Mouse (Mus musculus): ENCODE data around the gene Slc22a13. TPM values are rescaled to one million over a fixed set of nuclear protein-coding genes. Genes with fewer than 3 reads are reported as not detected.

The Slc22a13 gene
- total RNA-seq, 1 experiment from 2014 or later, result not detected

DNA sequence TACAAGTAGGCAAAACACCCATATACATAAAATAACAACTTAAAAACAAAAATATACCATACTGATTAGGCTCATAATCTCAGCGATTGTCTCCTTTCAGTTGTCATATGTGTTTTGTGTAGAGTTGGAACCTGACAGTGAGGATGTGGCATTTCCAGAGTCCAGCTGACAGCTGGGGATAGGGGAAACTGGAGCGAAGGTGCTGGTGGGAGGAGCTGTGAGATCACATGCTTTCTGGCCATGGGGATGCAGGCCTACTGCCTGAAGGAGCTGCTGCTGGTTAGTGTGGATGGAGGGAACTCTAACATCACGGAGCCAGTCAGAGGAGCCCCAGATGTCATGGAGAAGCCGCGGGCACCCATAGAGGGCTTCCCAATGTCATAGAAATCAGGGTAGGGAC, 3.1 kb downstream of the Slc22a13 start:
- no peak for ATAC-seq (ENCODE audit: extremely low read depth, insufficient number of reproducible peaks, low FRiP score, poor library complexity, severe bottlenecking)

DNA sequence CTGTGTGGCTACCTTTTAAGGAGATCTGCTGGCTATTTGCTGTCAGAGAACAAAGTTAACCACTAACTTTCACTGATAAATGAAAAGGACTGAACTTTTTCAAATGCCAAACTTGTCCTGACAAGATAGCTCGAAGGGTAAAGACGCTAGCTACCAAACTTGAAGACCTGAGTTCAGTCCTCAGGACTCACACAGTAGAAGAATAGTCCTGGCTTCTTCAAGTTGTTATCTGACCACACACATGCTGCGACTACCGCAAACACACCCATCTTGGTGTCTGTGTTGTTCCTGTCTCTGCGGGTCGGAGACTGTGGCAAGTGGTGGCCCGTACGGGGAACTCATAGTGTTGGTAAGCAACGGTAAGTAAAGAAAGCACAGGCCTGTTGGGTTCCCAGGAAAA, 5.3 kb downstream of the Slc22a13 start:
- no peak for ATAC-seq (ENCODE audit: extremely low read depth, insufficient number of reproducible peaks, low FRiP score, poor library complexity, severe bottlenecking)

DNA sequence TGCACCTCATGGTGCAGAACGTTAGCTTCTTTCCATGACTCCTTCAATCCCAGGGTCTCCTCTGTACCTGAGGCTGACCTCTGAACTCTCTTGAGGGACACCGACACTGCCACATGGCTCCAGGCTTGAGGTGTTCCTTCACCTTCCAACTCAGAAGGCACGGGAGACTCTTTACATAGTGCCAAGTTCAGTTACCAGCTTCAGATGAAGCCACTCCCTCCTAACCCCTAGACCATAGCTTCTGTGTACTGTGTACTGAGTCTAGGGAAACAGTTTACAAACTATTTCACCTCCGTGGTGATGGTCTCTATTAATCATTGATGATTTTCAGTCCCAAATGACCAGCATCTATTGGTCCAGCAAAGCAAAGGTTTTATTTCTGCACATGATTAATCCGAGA, 7.2 kb downstream of the Slc22a13 start:
- no peak for ATAC-seq (ENCODE audit: extremely low read depth, insufficient number of reproducible peaks, low FRiP score, poor library complexity, severe bottlenecking)

DNA sequence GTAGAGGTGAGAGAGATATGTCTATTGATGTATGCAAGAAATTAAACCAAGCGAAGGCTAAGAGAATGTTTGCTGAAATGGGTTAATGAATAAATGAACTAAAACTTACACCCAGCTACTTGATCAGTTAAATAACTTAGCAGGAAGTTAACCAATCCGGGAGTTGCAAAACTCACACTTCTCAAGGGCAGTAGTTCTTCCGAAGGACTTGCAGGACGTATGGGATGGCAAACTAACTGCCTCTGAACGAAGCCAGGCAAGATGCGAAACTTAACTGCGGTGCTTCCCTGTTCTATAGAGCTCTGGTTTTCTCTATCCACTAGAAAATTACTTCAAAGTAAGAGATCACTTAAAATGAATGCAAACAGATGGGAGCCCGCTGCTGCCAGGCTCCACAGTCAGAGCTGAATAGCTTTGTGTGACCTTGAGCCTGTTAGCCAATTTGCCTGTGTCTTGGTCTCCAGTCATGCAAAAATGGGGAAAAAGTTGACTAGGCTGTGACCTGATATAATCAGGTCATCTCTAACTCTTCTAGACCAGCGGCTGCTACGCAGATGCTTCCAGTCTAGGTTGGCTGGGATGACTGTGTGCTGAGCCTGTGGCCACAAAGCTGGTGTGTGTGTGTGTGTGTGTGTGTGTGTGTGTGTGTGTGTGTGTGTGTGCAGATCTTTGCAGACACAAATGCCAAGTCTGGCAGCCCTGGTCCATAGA, 9.6 kb downstream of the Slc22a13 start:
- ATAC-seq (ENCODE audit: extremely low read depth, insufficient number of reproducible peaks, low FRiP score, poor library complexity, severe bottlenecking), result no peak

DNA sequence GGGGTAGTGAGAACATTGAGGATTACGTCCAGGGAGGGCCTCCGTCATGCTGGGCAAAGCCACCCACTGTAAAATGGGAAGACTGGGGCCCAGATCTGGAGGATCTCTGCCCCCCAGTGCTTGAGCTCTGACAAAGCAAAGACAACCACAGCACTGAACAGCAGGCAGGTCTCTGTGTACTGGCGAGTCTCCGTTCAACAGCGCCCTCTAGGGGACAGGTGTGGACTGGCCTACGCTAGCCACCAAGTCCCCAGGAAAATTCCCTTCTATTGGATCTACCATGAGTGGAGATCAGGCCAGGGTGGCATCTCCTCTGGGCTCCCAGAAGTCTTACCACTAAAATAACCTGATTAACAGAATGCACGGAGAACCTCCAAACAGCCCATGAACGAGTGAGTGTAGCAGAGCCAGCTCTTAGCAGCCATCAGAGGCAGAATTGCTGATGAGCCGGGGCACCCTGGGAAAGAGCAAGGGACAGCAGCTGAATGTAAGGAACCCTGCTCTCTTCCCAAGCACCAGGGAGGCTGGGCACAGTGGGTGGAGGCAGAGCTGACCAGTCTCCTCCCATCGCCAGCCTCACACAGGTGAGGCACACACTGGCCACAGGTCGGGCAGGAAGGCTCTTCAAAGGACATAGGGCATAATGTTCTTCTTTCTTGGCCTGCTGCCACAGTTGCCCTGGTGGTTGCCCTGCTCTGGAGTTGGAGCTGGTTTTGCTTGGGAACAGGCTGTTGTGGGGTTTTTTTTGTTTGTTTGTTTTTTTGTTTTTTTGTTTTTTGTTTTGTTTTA, 16.5 kb downstream of the Slc22a13 start:
- ATAC-seq (ENCODE audit: extremely low read depth, insufficient number of reproducible peaks, low FRiP score, poor library complexity, severe bottlenecking), result no peak

DNA sequence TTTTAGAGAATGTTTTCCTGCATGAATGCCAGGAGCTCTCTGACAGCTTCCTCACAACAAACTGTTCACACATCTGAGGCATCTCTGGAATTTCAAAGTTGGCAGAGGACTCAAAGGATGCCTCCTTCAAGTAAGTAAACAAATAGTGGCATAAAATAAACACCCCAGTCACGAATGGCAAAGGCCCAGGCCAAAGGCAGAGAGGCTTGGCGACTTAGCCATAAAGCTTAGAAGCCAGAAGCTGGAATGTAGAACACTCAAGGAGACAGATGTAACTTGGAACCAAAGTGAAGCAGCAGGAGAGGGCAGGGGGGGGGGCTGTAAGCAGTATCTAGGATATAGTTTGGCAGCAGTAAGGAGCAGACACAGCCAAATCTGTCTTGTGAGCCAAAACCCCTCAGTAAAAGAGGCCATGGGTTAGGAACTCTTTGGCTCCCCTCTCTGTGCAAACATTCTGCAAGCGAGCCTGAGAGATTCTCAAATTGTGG, 27.6 kb downstream of the Slc22a13 start:
- ATAC-seq (ENCODE audit: extremely low read depth, insufficient number of reproducible peaks, low FRiP score, poor library complexity, severe bottlenecking), result no peak

DNA sequence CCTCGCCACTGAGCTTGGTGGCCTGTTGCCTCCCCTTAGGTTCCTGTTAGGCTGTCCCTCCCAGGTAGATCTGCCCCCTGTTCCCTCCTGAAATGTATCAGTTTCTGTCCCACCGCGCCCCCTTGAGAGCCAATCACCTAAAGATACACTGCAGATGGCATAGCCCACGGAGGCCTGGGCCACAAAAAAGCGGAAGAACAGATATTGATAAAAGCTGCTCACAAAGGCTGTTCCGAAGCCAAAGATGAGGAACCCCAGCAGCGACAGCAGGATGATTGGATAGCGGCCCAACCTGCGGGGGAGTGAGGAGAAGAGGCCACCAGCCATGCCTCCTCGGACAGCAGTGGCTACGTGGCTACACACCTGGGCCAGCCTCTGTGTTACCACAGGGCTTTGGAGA, 29.6 kb downstream of the Slc22a13 start:
- no peak for ATAC-seq (ENCODE audit: extremely low read depth, insufficient number of reproducible peaks, low FRiP score, poor library complexity, severe bottlenecking)

DNA sequence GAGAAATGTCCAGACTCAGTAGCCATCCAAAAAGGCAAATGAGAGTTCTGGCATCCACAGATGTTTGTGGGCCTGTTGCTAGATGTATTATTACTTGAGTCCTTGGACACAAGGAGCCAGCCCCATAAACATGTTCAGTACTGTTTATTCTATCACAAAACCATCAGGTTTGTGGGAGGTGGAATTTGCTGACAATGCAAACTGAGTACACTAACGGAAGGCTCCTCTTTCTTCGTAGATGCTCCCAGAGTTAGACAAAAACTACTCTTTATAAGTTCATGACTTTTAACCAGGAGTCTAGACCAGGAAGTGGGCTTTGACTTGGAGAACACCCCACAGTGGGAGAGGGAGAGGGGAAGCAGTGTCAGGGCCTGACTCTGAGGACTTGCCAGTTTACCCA, 41.3 kb downstream of the Slc22a13 start:
- ATAC-seq (ENCODE audit: extremely low read depth, insufficient number of reproducible peaks, low FRiP score, poor library complexity, severe bottlenecking), result no peak

DNA sequence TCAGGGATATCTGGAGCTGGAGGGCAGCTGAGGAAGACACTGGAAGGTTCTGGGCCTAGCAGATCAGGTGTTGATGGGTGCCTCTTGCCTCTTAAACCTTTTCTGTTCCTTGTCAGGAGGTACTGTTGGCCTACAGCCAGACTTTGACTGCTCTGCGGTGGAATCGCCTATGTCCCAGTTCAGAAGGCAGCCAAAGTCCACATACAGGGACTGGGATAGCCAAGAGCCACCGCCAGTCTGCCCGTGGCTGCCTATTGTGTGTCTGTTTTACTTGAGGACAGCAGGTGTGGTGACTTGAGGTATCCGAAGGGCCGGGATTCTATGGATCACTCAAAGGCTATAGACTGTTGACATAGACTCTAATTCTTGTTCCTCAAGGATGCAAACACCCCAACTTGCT, 43.4 kb downstream of the Slc22a13 start:
- no peak for ATAC-seq (ENCODE audit: extremely low read depth, insufficient number of reproducible peaks, low FRiP score, poor library complexity, severe bottlenecking)

DNA sequence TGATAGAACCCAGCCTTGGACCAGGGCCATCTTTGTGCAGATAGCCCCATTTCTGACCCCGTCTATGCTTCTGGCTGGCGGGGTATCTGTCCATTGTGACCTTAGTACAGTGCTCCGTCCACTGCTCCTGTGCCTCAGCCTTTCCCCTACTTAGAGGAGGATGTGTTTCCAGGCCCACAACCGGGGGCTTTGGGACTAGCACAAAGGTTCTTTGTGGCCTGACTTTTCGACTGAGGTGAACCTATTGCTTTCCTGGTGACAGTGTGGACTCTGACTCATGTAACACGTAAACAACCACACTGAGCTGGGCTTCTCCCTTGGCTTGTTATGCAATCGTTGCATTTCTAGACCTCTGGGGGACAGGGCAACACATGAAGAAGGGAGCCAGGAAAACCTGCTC, 44.2 kb downstream of the Slc22a13 start:
- no peak for ATAC-seq (ENCODE audit: extremely low read depth, insufficient number of reproducible peaks, low FRiP score, poor library complexity, severe bottlenecking)

DNA sequence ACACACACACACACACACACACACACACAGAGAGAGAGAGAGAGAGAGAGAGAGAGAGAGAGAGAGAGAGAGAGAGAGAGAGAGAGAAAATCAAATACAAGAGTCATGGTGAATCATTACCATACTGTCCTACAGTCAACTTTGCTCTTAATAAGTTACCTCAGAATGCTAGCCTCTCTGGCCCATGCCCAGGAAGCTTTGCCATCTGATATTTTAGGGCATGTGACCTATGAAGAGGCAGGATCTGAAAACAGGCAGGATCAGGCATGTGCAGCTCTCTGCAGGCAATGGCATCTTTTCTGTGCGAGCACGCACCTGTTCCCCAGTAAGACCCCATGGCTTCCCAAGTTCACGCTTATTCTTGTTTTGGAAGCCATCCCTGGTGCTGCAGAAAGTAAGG, 48.2 kb downstream of the Slc22a13 start:
- ATAC-seq (ENCODE audit: extremely low read depth, insufficient number of reproducible peaks, low FRiP score, poor library complexity, severe bottlenecking), result no peak

DNA sequence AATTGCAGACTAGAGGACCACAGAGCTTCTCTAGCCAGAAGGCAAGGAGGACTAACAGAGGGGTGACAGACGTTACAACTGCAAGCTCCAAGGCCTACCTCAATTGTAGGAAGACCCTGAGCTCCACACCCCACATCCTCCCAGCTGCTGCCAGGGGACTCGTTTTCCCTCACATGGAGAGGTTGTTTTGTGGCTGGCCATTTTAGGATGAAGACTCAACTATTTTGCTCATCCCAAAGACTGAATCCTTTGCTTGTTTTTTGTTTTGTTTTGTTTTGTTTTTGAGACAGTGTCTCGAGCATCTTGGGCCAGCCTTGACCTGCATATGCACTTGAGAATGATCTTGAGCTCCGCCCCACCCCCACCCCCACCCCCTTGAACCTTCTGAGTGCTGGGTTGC, 50.0 kb downstream of the Slc22a13 start, which contains the start of gene Gm47289:
Gene Gm47289 (plus strand): TSS at position 301 of the 400 bp plus-strand sequence.
- ATAC-seq (ENCODE audit: extremely low read depth, insufficient number of reproducible peaks, low FRiP score, poor library complexity, severe bottlenecking), result no peak

DNA sequence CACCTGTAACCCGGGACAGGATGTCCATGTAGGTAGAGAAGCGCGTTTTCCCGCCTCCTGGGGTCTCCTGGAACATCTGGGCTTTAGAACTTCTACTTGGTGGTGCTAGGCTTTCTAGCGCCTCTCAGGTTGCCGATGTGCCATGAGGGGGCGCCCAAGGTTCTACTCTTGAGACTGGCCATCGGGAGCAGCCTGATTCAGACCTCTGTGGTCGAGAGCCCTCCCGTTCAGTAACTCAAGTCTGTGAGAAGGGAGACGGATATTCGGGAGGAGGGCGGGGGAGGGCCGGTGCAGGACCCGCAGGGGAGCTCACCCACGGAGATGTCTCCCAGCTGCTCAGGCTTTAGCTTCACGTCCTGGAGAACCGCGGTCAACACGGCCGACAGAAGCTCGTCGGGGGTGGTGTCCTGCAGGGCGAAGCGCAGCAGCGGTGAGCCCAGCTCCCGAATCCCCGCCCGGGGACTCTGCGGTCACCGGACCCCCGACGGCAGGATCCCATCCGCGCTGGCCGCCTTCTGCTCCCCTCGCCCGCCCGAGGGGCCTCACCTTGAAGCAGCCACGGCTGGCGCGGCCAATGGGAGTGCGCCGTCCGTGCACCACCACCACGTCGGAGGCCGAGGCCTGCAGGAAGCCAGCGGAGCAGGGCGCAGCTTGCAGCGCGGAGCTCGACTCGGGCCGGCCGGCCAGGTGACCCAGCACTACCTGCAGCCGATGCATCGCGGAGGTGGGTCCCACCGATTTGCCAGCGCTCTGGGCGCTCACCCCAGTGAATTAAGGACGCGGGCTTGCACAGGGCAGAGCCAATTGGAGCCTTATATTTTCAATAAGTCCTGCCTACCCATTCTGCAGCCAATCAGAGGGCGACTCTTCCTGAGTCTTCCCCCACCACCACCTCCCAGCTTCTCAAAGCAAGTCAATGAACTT, 52.4 kb downstream of the Slc22a13 start, which contains the start of gene Acaa1b:
Gene Acaa1b (minus strand): TSS at position 816 of the 924 bp plus-strand sequence.
- no peak for ATAC-seq (ENCODE audit: extremely low read depth, insufficient number of reproducible peaks, low FRiP score, poor library complexity, severe bottlenecking)

DNA sequence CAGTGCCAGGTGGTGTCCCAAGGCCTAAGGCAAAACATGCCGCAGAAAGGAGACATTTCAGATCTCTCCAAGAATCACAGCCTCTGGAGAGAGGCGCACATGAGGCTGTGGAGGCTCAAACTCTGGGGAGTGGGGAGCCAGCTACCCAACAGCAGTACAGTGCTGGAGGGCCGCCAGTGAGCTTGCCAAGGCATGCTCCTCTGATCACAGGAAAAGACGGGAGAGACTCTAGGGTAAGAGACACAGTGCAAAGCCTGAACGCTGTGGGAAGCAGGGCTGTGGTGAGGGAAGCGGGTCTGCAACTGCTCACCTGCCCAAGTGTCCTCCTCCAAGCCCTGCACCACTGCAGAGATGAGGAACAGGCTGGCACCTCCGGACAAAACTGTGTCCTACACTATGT, 53.1 kb downstream of the Slc22a13 start:
- ATAC-seq (ENCODE audit: extremely low read depth, insufficient number of reproducible peaks, low FRiP score, poor library complexity, severe bottlenecking), result no peak

DNA sequence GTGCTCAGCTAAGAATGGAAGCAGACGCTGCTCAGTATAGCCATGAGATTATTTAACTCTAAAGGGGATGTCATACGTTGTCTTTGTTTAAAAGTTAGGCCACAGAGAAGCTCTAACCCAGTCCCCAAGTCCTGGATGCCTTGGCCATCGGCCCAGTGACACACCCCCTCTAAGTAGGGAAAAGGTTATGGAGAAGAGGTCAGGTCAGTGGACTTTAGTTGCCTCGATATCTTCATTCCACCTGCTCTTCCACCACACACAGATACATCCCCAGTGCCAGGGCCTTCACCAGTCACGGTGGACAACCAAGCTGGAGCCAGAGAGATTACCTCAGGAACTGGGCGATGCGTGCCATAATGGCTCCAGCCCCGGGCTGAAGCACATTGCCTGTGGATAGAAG, 53.5 kb downstream of the Slc22a13 start:
- ATAC-seq (ENCODE audit: extremely low read depth, insufficient number of reproducible peaks, low FRiP score, poor library complexity, severe bottlenecking), result no peak

DNA sequence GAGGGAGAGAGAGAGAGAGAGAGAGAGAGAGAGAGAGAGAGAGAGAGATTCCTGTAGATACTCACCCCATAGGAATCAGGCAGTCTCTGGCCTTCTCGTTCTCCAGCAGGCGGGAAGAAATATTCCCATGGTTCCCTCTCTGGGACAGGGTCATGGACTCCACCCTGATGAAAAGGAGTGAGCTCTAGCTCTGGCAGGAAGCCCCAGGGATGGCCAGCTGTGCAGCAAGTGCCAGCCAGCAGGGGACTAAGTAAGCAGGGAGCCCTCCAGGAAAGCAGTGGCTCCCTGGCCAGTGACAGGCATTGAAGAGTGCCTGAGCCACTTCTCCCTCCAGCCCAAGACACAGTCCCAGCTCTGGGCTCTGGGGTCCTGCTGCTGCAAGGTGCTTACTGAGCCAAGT, 57.1 kb downstream of the Slc22a13 start:
- no peak for ATAC-seq (ENCODE audit: extremely low read depth, insufficient number of reproducible peaks, low FRiP score, poor library complexity, severe bottlenecking)

DNA sequence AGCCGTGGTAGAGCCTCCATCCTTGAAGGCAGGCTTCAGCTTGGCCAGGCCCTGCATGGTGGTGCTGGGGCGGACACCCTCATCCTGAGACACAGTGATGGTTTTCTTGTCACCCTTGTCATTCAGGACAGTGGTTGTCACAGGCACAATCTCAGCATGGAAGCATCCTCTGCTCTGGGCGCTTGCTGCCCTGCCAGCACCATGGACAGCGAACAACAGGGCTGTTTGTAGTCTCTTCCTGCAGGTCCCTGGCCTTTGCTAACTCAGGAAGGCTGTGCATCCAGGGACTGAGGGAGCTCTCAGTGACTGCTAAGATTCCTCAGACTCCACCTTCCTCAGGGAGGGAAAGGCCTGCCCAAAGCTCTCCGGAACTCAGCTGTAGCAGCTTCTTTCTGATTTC, 59.3 kb downstream of the Slc22a13 start:
- ATAC-seq (ENCODE audit: extremely low read depth, insufficient number of reproducible peaks, low FRiP score, poor library complexity, severe bottlenecking), result no peak

DNA sequence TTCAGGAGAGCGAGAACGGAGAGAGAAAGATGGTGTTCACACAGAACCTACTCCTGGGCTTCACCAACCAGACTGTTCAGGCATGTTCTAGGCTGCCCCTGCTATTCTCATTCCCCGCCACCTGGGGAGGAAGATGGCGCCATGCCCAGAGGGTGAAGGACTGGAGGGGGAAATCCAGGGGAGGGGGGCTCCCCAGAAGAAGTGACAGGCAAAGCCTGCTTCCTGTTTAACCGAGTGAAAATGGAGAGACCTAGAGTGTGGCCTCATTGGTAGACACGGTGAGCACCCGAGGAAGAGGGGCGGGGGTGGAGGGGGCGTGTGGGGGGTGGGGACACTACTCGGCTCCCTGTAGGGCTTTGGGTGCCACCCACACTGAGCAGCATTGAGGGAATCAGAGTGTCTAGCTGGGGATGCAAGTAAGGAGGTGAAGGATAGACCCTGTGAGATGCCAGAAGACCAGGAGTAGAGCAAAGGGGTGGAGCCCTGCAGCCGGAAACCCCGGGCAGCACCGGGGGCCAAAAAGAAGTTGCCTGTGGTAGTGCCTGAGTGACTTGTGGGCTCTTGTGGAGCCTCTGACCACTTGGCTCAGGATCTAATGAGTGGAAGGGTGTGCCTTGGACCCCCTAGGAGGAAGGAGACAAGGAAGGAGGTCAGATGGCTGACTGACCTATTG, 62.7 kb downstream of the Slc22a13 start:
- no peak for ATAC-seq (ENCODE audit: extremely low read depth, insufficient number of reproducible peaks, low FRiP score, poor library complexity, severe bottlenecking)

DNA sequence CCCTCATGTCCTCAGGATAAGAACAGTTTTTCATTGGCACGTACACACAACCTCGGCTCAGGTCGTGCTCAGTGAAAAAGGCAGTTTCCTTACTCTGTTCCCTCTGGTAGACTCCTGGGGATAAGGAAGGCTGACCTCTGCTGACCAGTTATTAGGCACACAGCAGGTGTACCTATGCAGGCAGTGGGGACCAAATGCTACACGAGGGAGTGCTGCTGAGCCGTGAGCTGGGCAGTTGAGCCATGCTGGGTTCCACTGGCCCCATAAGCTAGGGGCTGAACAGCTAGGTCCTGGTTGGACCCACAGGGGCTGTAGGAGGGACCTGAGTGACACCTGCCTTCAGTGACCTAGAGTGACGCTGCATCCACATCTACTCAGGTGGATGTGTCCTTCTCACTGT, 63.3 kb downstream of the Slc22a13 start:
- no peak for ATAC-seq (ENCODE audit: extremely low read depth, insufficient number of reproducible peaks, low FRiP score, poor library complexity, severe bottlenecking)

All from neutrophil, adult 5-6 weeks (primary cell).